ENCODE assay signal across 8 mouse cellular contexts in the genomic region with DNA sequence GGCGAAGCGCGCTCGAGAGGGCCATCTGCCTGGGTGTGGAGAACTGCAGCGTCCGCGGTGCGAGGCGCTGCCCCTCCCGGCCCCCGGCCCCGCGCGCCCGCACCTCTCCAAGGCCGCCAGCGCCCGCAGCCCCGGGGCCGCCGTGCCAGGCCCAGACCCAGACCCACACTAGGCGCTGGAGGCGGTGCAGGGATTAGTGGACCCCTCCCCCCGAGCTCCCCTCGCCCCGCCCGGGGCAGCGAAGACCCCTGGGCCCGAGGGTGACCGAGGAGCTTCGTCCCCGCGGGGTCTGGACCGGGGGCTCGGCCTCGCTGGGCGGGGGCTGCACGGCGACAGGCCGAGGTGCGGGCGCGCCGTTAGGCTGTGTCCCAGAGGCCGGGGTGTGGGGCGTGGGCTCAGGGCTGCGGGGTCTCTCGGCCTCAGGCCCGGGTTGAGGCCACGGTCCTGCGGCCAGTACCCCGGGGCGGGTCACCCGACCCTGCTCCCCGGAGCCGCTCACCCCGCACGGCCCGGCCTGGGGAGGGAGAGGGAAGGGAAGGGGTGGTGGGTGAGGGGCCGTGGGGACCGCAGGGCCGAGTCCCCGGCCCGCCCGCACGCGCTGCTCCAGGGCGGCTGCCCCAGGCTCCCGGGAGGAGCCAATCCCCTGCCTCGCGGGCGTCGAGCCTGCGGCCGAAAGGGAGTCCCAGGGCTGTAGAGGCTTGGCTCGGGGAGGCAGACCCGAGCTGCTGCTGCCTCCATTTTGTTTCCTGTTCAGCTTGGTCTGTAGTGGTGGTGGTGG. TPM values are rescaled to one million over a fixed set of nuclear protein-coding genes. Genes with fewer than 3 reads are reported as not detected.
A peak's percentile ranks its signal among the peaks of the same experiment; 100 is the strongest.
DNase-seq lines count a peak whose midpoint lies in the region; ATAC-seq lines count a peak whose summit lies in the region.

No protein-coding gene starts in this region.

- H3K27me3 ChIP-seq in forebrain, embryonic 11.5 days (ENCODE audit: control insufficient read depth, insufficient read depth, low read length), result no peaks in the 10 kb centered on the region
- H3K27me3 ChIP-seq in heart, embryonic 15.5 days, result no peaks in the 10 kb centered on the region
- no peaks in the 10 kb centered on the region for H3K27me3 ChIP-seq in neural tube, embryonic 13.5 days

- peaks cover 21% of the 10 kb centered on the region for H3K4me1 ChIP-seq in forebrain, embryonic 11.5 days (replicated peaks; ENCODE audit: control insufficient read depth, insufficient read depth, low read length)
- H3K4me1 ChIP-seq in heart, embryonic 15.5 days (replicated peaks), result peaks cover 37% of the 10 kb centered on the region
- H3K4me1 ChIP-seq in neural tube, embryonic 13.5 days (replicated peaks), result peaks cover 43% of the 10 kb centered on the region

- no peaks in the 10 kb centered on the region for H3K9me3 ChIP-seq in forebrain, embryonic 11.5 days (ENCODE audit: control insufficient read depth, low read length)
- no peaks in the 10 kb centered on the region for H3K9me3 ChIP-seq in heart, embryonic 15.5 days (replicated peaks)
- no peaks in the 10 kb centered on the region for H3K9me3 ChIP-seq in neural tube, embryonic 13.5 days

- H3K9ac ChIP-seq in forebrain, embryonic 11.5 days (ENCODE audit: low read length), result peak overlapping the region; percentile 83
- H3K9ac ChIP-seq in heart, embryonic 15.5 days, result peak overlapping the region; percentile 92
- H3K9ac ChIP-seq in neural tube, embryonic 13.5 days, result peak overlapping the region; percentile 95

- peak; percentile 63 for ATAC-seq in forebrain, embryonic 11.5 days (replicated peaks; ENCODE audit: low FRiP score)
- peak; percentile 33 for ATAC-seq in heart, embryonic 15.5 days (replicated peaks; ENCODE audit: insufficient number of reproducible peaks, insufficient read depth, low FRiP score, low read depth)
- peak; percentile 60 for ATAC-seq in neural tube, embryonic 13.5 days (ENCODE audit: low read depth)

- peak; percentile 53 for DNase-seq in ES-CJ7 (ENCODE audit: low read depth, low spot score)
- peak; percentile 58 for DNase-seq in c-Kit-positive CD71-positive TER-119-positive erythroid progenitor cells, embryonic 14.5 days (ENCODE audit: low spot score)
- DNase-seq in forebrain, embryonic 11.5 days (ENCODE audit: low spot score), result peak; percentile 88
- DNase-seq in kidney, postnatal 14 days, result peak; percentile 62
- peak; percentile 27 to 44 for DNase-seq in lung, adult 18-20 months
- DNase-seq in thymus, postnatal 10 days (ENCODE audit: low spot score in 2 of 2), result peak; percentile 33 to 47

- H3K27ac ChIP-seq in forebrain, embryonic 11.5 days (ENCODE audit: low read depth, low read length), result peak overlapping the region; percentile 98
- H3K27ac ChIP-seq in heart, embryonic 15.5 days, result peak overlapping the region; percentile 95
- H3K27ac ChIP-seq in neural tube, embryonic 13.5 days (replicated peaks), result peak overlapping the region; percentile 98

- H3K4me2 ChIP-seq in forebrain, embryonic 11.5 days (ENCODE audit: low read depth, low read length, severe bottlenecking), result peak overlapping the region; percentile 88
- peak overlapping the region; percentile 83 for H3K4me2 ChIP-seq in heart, embryonic 15.5 days
- peak overlapping the region; percentile 82 for H3K4me2 ChIP-seq in neural tube, embryonic 13.5 days

- WGBS in forebrain, embryonic 11.5 days, result under 1% methylated on average over 70 of the region's 77 CpGs
- 2% methylated on average over 65 of the region's 77 CpGs for WGBS in heart, embryonic 15.5 days
- WGBS in neural tube, embryonic 13.5 days, result under 1% methylated on average over 74 of the region's 77 CpGs

- no peaks in the 10 kb centered on the region for H3K36me3 ChIP-seq in forebrain, embryonic 11.5 days (ENCODE audit: control insufficient read depth, insufficient read depth, low read length)
- H3K36me3 ChIP-seq in heart, embryonic 15.5 days, result peaks cover 11% of the 10 kb centered on the region
- H3K36me3 ChIP-seq in neural tube, embryonic 13.5 days, result peaks cover 17% of the 10 kb centered on the region

- peak overlapping the region; percentile 64 for H3K4me3 ChIP-seq in forebrain, embryonic 11.5 days (ENCODE audit: low read depth, low read length)
- peak overlapping the region; percentile 70 for H3K4me3 ChIP-seq in heart, embryonic 15.5 days
- H3K4me3 ChIP-seq in neural tube, embryonic 13.5 days, result peak overlapping the region; percentile 78

RNA-seq across cellular contexts. Expression of gene Nsd1, which starts 0.8 kb away (rescaled TPM):
- polyA plus RNA-seq in forebrain, embryonic 11.5 days (2014; fragmentation: Nextera tagmentation; extraction: Ambion mirVana), result 69.6 and 79.3 TPM in 2 replicates
- 41.5 and 42.5 TPM in 2 replicates for polyA plus RNA-seq in heart, embryonic 15.5 days (2015; fragmentation: Nextera tagmentation; extraction: Ambion mirVana)
- polyA plus RNA-seq in neural tube, embryonic 13.5 days (2015; fragmentation: Nextera tagmentation; extraction: Ambion mirVana), result 58.1 and 62.2 TPM in 2 replicates

RNA-seq across cellular contexts. Expression of gene Fgfr4, which starts 57.9 kb away (rescaled TPM):
- polyA plus RNA-seq in forebrain, embryonic 11.5 days (2014; fragmentation: Nextera tagmentation; extraction: Ambion mirVana), result 0.23 and 0.27 TPM in 2 replicates
- 0.72 and 2.0 TPM in 2 replicates for polyA plus RNA-seq in heart, embryonic 15.5 days (2015; fragmentation: Nextera tagmentation; extraction: Ambion mirVana)
- polyA plus RNA-seq in neural tube, embryonic 13.5 days (2015; fragmentation: Nextera tagmentation; extraction: Ambion mirVana), result 1.1 and 1.9 TPM in 2 replicates

Comparison
In these comparisons a context has a peak if more than half of its experiments do, and no peak if none do; other contexts are left out.
1. Peak in every context shown above with its lines: DNase-seq, ATAC-seq, H3K4me3 ChIP-seq and H3K27ac ChIP-seq.
2. DNase-seq: peak in every context shown above with its lines; median percentile 88 in forebrain, embryonic 11.5 days; 62 in kidney, postnatal 14 days; 58 in c-Kit-positive CD71-positive TER-119-positive erythroid progenitor cells, embryonic 14.5 days; 53 in ES-CJ7; 40 in thymus, postnatal 10 days; 36 in lung, adult 18-20 months.